Mouse (Mus musculus): ENCODE data around the gene Arhgap45. TPM values are rescaled to one million over a fixed set of nuclear protein-coding genes. Genes with fewer than 3 reads are reported as not detected.

Gene Arhgap45
- polyA plus RNA-seq, 1 experiment: 7.1 TPM

DNA sequence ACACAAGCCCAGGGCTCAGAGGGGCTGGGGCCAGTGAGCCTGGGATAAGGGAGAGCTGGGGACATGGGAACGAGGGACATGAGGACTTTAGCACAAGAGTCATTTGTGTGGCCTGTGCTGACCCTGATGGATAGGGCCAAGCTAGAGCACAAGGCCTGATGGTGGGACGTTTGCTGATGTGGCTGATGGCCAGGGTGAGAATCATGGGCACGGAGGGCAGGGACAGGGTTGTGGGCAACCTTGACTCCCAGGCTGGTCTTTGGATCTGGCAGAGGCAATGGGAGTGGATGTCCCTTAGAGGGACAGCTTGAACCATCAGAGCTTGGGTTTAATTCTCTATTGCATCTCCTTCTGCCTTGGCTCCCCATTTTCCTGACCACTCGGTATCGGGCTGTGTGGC, 60.9 kb downstream of the Arhgap45 start:
- no peak for DNase-seq (ENCODE audit: extremely low spot score in 1 of 2, low spot score in 1 of 2)

DNA sequence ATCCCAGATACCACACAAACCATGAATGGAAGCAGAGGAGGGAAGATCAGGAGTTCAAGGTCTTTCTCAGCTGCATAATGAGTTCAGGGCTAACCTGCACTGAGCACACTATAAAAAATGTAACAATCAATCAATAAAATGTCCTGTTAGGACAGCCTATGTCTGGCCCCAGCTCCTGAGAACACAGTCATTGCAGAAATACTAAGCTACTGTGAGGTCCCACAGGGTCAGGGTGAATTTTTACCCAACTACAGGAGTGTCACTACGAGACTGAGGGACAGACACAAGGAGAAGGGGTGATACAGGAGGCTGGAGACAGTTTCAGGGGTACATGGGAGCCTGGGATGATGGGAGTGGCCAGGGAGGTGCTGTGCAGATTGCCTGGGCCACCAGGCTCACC, 61.9 kb downstream of the Arhgap45 start:
- no peak for DNase-seq (ENCODE audit: extremely low spot score in 1 of 2, low spot score in 1 of 2)

DNA sequence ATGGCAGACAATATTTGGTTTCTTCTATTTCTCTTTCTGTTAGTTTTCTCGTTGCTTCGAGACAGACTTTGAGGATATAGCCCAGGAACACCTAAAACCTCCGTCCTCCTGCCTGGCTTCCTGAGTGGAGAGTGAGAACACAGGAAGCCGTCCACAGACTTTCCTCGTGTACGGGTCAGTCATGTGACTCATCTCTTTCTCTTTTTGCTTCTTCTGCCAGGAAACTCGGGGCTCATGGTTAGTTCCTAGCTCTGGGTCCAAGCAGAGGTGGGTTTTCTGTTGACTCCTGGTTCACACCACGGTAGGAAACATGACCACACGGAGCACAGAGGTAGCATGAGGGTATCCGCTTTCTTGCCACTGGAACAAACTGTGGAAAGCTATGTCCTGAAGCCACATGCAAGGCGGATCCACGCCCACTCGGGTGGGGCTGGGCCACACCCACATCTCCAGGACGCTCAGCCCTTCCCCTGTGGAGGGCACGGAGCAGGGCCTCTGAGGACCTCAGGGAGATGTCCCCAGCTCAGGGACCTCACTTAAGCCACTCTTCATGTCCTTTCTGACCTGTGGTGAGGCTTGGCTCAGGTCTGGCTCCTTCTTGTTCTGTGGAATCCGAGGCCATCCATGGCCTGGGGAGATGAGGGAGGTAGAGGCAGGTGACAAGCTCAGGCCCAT, 64.1 kb downstream of the Arhgap45 start:
- DNase-seq (ENCODE audit: extremely low spot score in 1 of 2, low spot score in 1 of 2): no peak

Other genes with a start within 250 kb of the Arhgap45 start
- 140 and 166 TPM in 2 replicates for gene Rnf126, start 249.7 kb upstream of the Arhgap45 start, polyA plus RNA-seq (2012; rRNA removed)
- gene Fstl3, start 239.4 kb upstream of the Arhgap45 start, polyA plus RNA-seq (2012; rRNA removed): 5.6 and 7.0 TPM in 2 replicates
- 1.00 and 1.1 TPM in 2 replicates for gene Prss57, start 225.7 kb upstream of the Arhgap45 start, polyA plus RNA-seq (2012; rRNA removed)
- gene Palm, start 223.1 kb upstream of the Arhgap45 start, polyA plus RNA-seq (2012; rRNA removed): 325 and 370 TPM in 2 replicates
- gene Misp, start 195.7 kb upstream of the Arhgap45 start, polyA plus RNA-seq (2012; rRNA removed): 0.40 and 0.71 TPM in 2 replicates
- 59.5 and 71.5 TPM in 2 replicates for gene Ptbp1, start 162.2 kb upstream of the Arhgap45 start, polyA plus RNA-seq (2012; rRNA removed)
- gene Prtn3, start 142.2 kb upstream of the Arhgap45 start, polyA plus RNA-seq (2012; rRNA removed): 5.8 and 6.7 TPM in 2 replicates
- 124 and 134 TPM in 2 replicates for gene Plppr3, start 142.0 kb upstream of the Arhgap45 start, polyA plus RNA-seq (2012; rRNA removed)
- 0.27 TPM in 1 of 2 replicates, not detected in the other for gene Elane, start 130.4 kb upstream of the Arhgap45 start, polyA plus RNA-seq (2012; rRNA removed)
- 1.1 and 3.5 TPM in 2 replicates for gene Cfd, start 125.8 kb upstream of the Arhgap45 start, polyA plus RNA-seq (2012; rRNA removed)
- 75.9 and 80.7 TPM in 2 replicates for gene Med16, start 107.7 kb upstream of the Arhgap45 start, polyA plus RNA-seq (2012; rRNA removed)
- gene Gm26602, start 105.8 kb upstream of the Arhgap45 start, polyA plus RNA-seq (2012; rRNA removed): not detected in 2 replicates
- gene Kiss1r, start 99.7 kb upstream of the Arhgap45 start, polyA plus RNA-seq (2012; rRNA removed): 10.7 and 11.8 TPM in 2 replicates
- 380 and 385 TPM in 2 replicates for gene R3hdm4, start 95.4 kb upstream of the Arhgap45 start, polyA plus RNA-seq (2012; rRNA removed)
- gene Arid3a, start 89.6 kb upstream of the Arhgap45 start, polyA plus RNA-seq (2012; rRNA removed): 3.6 and 4.1 TPM in 2 replicates
- 63.2 and 65.9 TPM in 2 replicates for gene Wdr18, start 56.5 kb upstream of the Arhgap45 start, polyA plus RNA-seq (2012; rRNA removed)
- 0.17 and 0.38 TPM in 2 replicates for gene Grin3b, start 45.9 kb upstream of the Arhgap45 start, polyA plus RNA-seq (2012; rRNA removed)
- 181 and 193 TPM in 2 replicates for gene Tmem259, start 32.3 kb upstream of the Arhgap45 start, polyA plus RNA-seq (2012; rRNA removed)
- 9.8 and 10.4 TPM in 2 replicates for gene Cnn2, start 28.1 kb upstream of the Arhgap45 start, polyA plus RNA-seq (2012; rRNA removed)
- gene Abca7, start 20.2 kb upstream of the Arhgap45 start, polyA plus RNA-seq (2012; rRNA removed): 12.4 and 13.0 TPM in 2 replicates
- gene Polr2e, start 23.1 kb downstream of the Arhgap45 start, polyA plus RNA-seq (2012; rRNA removed): 200 and 205 TPM in 2 replicates
- gene Gpx4, start 30.5 kb downstream of the Arhgap45 start, polyA plus RNA-seq (2012; rRNA removed): 867 and 914 TPM in 2 replicates
- gene Sbno2, start 88.9 kb downstream of the Arhgap45 start, polyA plus RNA-seq (2012; rRNA removed): 26.6 TPM in 2 replicates
- gene Stk11, start 99.2 kb downstream of the Arhgap45 start, polyA plus RNA-seq (2012; rRNA removed): 93.8 and 96.3 TPM in 2 replicates
- 606 and 673 TPM in 2 replicates for gene Atp5d, start 122.0 kb downstream of the Arhgap45 start, polyA plus RNA-seq (2012; rRNA removed)
- gene Cbarp, start 124.2 kb downstream of the Arhgap45 start, polyA plus RNA-seq (2012; rRNA removed): 252 and 288 TPM in 2 replicates
- gene Midn, start 131.6 kb downstream of the Arhgap45 start, polyA plus RNA-seq (2012; rRNA removed): 36.5 and 43.7 TPM in 2 replicates
- gene Cirbp, start 149.3 kb downstream of the Arhgap45 start, polyA plus RNA-seq (2012; rRNA removed): 212 and 226 TPM in 2 replicates
- gene 1600002K03Rik, start 156.3 kb downstream of the Arhgap45 start, polyA plus RNA-seq (2012; rRNA removed): 14.3 and 15.8 TPM in 2 replicates
- 8.2 and 10.2 TPM in 2 replicates for gene Efna2, start 162.8 kb downstream of the Arhgap45 start, polyA plus RNA-seq (2012; rRNA removed)
- gene Mum1, start 209.8 kb downstream of the Arhgap45 start, polyA plus RNA-seq (2012; rRNA removed): 32.4 and 37.9 TPM in 2 replicates
- gene Ndufs7, start 232.5 kb downstream of the Arhgap45 start, polyA plus RNA-seq (2012; rRNA removed): 380 and 448 TPM in 2 replicates
- 29.1 and 31.9 TPM in 2 replicates for gene Gamt, start 244.4 kb downstream of the Arhgap45 start, polyA plus RNA-seq (2012; rRNA removed)
- gene Dazap1, start 244.8 kb downstream of the Arhgap45 start, polyA plus RNA-seq (2012; rRNA removed): 76.6 and 86.3 TPM in 2 replicates